Mouse (Mus musculus) myocyte (in vitro differentiated cells): ENCODE data around the gene Thbs3.

Source experiments
- CEBPB ChIP-seq: IDR thresholded peaks from 2 replicates; pipeline ENCODE4 v1.6.1; 2011; ENCODE audit warnings: mild to moderate bottlenecking, moderate library complexity; ENCODE audit not compliant: poor library complexity, insufficient read depth, severe bottlenecking
- POLR2AphosphoS2 ChIP-seq: IDR thresholded peaks from one replicate; pipeline ENCODE4 v1.6.1; 2011; ENCODE audit warnings: low read depth, control low read depth; ENCODE audit not compliant: insufficient read length
- TCF12 ChIP-seq: IDR thresholded peaks from one replicate; pipeline ENCODE4 v1.6.1; 2011; ENCODE audit warnings: mild to moderate bottlenecking, control low read depth; ENCODE audit not compliant: poor library complexity, insufficient read depth, severe bottlenecking

DNA sequence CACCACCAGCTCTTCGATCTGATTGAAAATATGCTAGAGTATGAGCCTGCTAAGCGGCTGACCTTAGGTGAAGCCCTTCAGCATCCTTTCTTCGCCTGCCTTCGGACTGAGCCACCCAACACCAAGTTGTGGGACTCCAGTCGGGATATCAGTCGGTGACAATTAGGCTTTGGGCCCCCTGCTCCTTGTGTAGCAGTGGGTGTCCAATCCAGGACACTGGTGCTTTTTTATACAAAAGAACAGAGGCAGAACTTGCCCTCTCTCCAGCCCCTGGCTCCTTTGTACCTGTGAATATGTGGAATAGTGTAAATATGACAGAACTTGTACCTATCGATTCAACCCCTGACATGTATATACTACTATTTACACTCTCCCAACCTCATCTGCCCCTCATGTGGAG is 38.6 kb upstream of the Thbs3 start:
- TF ChIP-seq POLR2AphosphoS2 (peak; percentile 9), TCF12 (no peak), CEBPB (no peak)
